Mouse (Mus musculus): Measurements from ENCODE around the gene Pomgnt1.

Gene Pomgnt1

DNA sequence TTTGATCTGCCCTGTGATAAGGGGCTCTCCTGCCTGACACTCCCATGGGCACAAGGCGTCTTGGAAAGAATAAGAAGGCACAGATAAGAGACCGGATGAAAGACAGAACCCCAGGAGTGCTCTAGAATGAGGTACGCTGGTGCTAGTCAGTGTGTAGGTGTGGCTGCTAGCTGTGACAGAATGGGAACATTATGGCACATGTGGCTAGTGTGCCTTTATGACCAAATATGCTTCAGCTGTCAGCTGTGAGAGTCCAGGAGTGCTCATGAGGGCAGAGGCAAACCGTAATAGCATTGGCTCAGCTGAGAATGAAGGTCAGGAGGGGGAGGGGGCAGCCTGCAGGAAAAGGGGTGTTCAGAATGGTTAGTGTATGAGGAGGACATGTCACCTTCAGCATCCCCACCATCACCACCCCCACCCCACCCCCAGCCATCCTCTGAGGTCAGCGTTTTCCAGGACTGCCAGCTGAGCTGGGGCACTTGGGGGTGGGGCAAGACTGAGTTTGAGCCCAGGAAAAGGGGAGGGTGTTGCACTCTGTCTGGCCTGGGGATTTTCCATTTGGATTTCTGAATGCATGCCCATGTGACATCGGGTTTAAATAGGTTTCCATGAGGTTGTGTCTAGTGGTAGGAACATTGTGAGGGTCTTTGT lies 51.0 kb downstream of the Pomgnt1 start:
- DNase-seq = peak; percentile 48 to 52

DNA sequence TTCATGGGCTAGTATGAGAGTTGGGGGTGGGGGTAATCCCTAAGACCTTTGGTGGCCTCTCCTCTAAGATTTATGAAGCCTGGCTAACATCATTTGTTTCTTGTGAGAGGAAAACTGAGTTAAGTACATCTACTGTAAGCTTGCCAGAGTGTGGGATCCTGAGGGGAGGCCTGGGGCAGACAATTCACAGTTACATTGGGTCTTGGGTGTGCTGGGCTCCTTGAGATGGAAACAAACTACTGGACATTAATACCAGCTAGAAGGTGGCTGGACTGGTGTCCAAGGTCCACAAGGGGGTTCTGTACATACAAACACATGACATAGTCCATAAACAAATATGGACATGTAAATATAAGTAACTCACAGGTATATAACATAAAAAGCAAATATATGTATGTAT lies 51.5 kb downstream of the Pomgnt1 start:
- peak in 1 of 2 experiments; percentile 42 for DNase-seq

DNA sequence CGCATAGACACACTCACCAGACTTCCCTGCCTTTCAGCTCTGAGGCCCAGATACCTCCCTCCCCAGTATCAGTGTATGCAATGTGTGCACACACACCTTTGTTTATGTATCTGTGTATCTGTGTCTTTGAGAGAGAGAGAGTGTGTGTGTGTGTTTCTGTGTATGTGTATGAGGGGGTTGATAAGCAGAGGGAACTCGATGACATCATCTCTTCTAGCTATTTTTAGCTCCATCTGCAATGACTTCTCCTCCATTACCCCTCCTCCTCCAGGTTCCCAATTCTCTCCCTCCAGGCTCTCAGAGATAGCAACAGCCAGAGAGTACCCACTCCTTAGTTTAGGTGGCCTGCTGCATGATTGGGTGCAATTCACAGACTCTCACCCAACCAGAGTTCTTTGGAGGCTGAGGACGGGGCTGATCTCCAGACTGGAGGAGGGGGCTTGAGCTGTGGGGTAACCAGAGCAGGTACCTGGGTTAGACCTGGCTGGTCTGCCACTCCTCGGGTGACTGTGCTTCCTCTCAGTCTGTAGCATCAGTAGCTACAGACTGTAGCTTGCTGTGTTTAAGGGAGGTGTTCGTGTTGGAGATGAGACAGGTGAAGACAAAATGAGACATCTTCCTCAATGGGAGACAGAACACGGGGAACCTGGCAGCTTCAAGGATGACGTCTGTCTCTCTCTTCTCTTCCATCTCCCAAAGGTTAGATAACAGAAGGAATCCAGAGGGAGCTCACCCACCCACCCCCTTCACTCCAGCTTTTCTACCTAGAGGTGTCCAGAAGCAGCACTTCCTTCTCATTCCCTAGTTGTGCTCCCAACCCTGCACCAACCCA lies 52.3 kb downstream of the Pomgnt1 start:
- peak; percentile 76 to 81 for DNase-seq

DNA sequence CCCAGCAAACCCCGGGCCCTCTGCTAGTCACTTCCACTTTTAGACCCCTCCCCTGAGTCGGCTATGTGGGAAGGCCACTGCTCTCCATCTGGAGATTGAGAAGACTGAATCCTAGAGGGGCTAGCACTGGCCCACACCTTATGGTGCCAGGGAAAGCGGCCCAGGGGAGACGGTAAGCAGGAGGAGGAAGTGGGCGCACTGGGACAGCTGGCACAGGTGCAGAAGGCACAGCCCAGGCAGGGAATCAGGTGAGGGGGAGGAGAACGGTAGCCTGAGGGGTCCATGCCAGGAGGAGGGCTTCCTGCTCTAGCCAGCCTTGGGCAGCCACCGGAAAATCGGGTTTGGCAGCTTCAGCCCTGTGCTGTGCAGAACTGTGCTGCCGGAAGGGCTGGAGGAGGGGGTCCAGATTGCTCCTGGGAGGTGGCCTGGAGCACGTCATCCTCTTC lies 52.9 kb downstream of the Pomgnt1 start:
- peak; percentile 99 for DNase-seq

DNA sequence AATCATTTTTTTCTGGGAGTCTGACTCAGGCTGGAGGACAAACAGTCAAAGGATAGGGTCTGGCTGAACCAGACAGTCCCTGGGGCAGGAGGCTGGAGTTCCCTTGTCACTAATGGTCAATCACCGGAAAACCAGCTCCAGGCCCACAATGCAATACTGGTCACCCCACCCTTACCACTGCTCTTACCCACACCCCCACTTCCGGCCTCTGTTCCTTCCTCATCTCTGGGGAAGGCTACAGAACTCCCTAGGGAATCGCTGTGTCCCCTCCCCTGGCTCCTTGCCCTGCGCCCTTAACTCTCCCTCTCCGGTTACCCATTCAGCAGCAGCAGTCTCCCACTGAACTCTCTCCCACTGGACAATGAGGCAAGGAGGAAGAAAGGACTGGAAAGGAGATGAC lies 53.5 kb downstream of the Pomgnt1 start:
- peak; percentile 82 to 83 for DNase-seq

DNA sequence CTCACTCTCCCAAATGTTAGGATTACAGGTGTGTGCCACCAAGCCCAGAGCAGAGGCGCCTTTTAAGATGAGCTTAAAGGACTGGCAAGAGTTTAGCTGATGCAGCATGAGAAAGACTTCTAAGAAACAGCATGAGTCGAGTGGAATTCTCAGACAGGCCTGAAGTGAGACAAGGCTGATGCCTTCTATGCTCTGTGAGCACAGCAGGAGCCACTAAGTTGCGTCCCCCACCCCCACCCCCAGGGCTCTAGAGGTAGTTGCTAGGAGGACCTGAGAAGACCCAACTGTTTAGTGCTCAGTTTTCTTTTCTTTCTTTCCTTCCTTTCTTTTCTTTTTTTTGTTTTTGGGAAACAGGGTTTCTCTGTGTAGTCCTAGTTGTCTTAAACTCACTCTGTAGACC lies 58.4 kb downstream of the Pomgnt1 start:
- DNase-seq = peak in 1 of 2 experiments; percentile 5

DNA sequence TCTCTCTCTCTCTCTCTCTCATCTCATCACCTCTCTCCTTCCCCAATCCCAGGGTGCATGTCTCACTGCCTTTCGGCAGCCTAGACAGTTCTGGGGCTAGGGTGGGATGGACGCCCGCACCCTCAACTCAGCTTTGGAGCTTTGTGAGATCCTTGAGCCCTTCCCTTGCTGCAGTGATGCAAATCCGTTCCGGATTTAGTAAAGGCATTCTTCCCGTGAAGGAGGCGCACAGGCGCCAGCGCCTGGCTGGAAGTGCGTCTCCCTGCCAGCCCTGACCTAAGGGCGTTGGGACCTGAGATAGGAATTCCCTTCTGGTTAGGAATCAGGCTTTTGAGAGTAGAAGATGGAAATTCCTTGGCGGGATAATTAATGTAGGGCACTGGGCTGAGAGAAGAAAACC lies 59.1 kb downstream of the Pomgnt1 start:
- peak; percentile 74 to 77 for DNase-seq

DNA sequence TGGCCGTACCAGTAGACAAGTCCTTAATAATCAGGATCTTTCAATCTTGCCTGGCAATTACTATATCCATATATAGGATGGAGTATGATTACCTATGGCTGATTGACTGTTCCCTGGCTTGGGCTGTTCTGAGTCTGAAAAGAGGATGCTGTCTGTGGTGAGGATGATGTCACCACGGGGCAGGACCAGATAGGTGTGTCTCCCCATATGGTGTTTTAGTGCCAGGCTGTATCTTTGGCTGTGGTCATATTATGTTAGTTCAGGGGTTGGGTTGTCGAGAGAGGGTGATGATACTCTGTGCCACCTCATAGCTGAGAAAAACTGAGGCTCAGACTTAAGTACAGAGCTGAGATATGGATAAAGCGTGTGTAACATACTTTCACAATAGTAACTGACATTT lies 61.4 kb downstream of the Pomgnt1 start:
- DNase-seq = peak in 1 of 2 experiments; percentile 8

DNA sequence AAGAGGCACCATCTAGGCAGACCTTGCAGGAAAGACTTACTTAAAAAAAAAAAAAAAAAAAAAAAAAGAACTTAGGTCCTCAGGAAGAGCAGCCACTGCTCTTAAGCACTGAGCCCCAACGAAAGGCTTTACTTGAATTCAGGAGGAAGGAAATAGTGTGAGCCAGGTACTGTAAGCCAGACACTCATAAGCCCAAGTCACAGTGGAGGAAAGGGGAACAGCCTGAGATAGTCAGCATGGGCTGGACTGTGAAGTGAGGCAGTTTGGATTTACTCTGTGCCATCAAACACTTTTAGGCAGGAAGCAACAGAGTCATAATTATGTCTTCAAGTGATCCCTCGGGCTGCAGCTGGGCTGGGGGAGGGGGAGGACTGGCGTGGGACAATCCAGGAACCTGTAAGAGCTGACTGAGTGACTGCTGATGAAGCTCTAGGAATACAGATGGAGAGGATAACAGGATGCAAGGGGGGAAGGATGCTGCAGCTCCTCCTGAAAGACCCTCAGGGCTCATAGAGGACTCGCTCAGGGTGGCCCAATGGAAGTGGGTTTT lies 68.7 kb downstream of the Pomgnt1 start:
- no peak for DNase-seq

DNA sequence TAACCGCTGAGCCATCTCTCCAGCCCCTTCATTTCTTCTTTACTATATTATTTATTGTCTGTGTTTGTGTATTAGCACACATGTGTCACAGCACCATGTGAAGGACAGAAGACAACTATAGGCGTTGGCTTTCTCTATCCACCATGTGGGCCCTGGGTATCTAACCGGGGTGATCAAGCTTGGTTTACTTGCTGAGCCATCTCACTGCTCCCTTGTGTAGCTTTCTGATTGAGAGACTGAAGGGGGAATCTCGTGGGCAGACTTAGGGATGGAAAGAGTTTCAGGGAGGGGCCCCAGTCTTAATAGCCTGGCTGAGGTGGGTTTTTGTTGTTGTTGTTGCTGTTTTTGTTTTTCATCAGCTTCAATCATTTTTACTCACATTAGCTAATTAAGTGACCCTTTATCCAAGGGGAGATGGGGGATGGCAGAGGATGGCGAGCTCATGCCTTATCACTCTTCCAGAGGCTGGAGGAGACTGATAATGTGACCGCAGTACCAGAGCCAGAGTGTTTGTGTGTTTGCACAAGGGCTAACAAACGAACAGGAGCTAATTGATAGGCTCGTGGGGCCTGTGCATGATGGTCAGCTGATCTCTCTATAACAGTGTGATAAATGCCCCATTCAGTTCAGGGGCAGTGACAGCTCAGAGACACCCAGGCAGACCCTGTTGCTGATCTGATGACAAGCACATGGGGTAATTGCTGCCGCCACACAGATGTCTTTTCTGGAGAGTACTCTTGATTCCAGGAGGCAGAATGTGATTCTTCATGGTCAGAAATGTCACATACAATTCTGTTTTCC lies 70.1 kb downstream of the Pomgnt1 start:
- no peak for DNase-seq

DNA sequence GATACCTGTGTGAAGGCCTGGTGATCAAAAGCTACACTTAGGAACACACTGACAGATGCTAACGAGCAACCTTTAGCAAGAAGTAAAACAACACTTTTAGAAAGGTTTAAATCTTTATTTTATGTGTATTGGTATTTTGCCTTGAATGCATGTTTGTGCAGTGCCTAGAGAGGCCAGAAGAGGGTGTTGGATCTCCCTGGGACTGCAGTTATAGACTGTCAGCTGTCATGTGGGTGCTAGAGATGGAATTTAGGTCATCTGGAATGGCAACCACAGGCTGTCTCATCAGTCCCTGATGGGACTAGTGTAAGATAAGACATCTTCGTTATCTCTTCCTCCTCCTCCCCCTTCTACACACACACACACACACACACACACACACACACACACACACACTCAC lies 74.8 kb downstream of the Pomgnt1 start:
- peak in 1 of 2 experiments; percentile 32 for DNase-seq

DNA sequence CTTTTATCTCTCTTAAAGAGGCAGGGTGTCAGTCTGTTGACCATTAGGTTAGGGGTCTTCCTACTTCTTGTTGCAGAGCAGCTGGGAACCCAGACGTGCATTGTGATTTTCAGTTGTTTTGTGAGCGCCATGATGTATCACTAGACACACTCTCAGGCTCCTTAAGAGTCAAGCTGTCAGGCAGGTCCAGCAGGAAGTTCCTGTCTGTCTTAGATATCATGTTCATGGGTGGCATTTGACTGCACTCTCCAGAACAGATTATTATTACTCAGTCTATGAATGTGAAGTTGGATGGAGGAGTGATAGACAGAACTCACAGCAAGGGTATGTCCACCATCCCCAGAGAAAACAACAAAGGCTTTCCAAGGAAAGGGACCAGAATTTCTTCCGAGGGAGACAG lies 80.8 kb downstream of the Pomgnt1 start:
- no peak for DNase-seq

DNA sequence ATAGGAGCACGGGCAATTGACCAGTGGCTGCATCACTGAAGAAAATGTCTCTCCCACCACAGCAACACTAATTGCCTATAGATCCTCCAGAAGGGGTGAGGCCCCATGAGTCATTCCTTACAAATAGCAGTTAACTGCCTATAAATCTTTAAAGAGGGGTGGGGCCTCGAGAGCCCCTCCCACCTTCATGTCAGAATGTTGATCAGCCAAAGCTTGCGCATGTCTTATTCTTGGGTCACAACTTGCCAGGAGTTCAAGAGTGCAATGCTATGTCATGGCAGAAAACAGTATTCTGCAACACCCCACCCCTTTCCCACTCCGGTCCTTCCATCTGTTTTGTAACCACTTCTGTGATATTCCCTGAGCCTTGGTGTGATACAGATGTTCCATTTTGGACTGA lies 82.9 kb downstream of the Pomgnt1 start:
- no peak for DNase-seq

DNA sequence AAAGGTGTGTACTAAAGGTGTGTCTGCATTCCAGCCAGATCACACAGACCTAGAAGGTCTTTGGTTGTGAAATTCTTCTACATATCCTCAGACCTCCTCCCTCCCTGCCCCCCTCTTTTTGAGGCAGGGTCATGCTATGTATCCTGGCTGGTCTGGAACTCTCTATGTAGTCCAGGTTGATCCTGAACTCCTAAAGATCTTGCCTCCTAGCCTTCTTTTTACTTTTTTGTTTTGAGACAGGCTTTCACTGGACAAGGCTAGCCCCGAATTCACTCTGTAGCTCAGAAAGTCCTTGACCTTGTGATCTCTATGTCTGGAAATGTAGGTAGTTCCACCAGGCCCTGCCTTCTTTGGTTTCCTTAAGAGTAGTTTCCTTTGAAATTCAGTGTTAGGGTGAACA lies 85.3 kb downstream of the Pomgnt1 start:
- DNase-seq = no peak
